Mouse (Mus musculus): ENCODE data around the gene Ston2. TPM values are rescaled to one million over a fixed set of nuclear protein-coding genes. Genes with fewer than 3 reads are reported as not detected.
"Not testable (repeated sequence)": the region's sequence is repeated elsewhere in the genome, so short reads cannot be mapped to it uniquely, and the experiment has no call there.

Ston2 gene
- polyA plus RNA-seq, 1 experiment from 2014 or later, result 6.3 TPM

- Histone ChIP-seq H3K9me3 (no peaks in the 10 kb centered on the region), H3K4me2 (no peak overlapping the region), H3K4me1 (replicated peaks) (no peaks in the 10 kb centered on the region), H3K9ac (no peak overlapping the region), H3K27me3 (no peaks in the 10 kb centered on the region), H3K36me3 (peaks cover 28% of the 10 kb centered on the region), H3K27ac (no peak overlapping the region), H3K4me3 (no peak overlapping the region)
- no peak for ATAC-seq (ENCODE audit: low FRiP score)
- WGBS, result 82% methylated on average over 3 of the region's 3 CpGs
These were observed 16.1 kb upstream of the Ston2 start for GRCm38 (mm10) chr12:91804262-91804661.

- H3K4me3 ChIP-seq, result no peak overlapping the region
- H3K27me3 ChIP-seq, result no peaks in the 10 kb centered on the region
- no peak overlapping the region for H3K27ac ChIP-seq
- no peaks in the 10 kb centered on the region for H3K4me1 ChIP-seq (replicated peaks)
- no peaks in the 10 kb centered on the region for H3K9me3 ChIP-seq
- peaks cover 19% of the 10 kb centered on the region for H3K36me3 ChIP-seq
- no peak overlapping the region for H3K9ac ChIP-seq
- no peak for ATAC-seq (ENCODE audit: low FRiP score)
- no peak overlapping the region for H3K4me2 ChIP-seq
- WGBS, result 88% methylated on average over 13 of the region's 13 CpGs
These were observed 15.2 kb upstream of the Ston2 start for GRCm38 (mm10) chr12:91803207-91803932.

DNA sequence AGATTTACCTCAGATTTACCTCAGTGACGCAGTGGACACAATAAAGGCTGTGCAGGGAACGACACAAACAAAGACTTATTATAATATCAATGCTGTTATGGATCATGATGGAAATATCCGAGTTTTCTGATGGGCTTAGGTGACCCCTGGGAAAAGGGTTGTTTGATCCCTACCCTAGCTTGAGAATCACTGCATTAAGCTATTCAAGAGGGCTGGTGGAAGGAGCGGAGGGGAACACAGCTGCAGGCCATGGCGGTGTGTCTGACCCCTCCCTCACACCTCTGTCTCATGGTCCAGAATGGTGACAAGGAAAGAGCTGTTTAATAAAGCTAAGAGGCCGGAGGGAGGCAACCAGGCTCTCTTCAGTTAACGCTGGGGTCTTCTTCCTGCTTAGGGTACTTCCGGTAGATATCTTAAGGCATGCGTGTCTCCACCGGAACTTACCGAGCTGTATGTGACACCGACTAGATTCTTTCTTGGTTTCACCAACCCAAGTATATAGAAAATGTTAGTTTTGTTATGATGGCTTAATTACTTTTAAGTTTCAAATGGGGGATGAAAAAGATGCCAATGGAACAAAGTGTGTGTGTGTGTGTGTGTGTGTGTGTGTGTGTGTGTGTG lies 14.5 kb upstream of the Ston2 start:
- no peak overlapping the region for H3K27ac ChIP-seq
- H3K27me3 ChIP-seq, result no peaks in the 10 kb centered on the region
- no peaks in the 10 kb centered on the region for H3K9me3 ChIP-seq
- no peak for ATAC-seq (ENCODE audit: low FRiP score)
- H3K4me1 ChIP-seq (replicated peaks), result no peaks in the 10 kb centered on the region
- no peak overlapping the region for H3K4me2 ChIP-seq
- H3K36me3 ChIP-seq, result peaks cover 13% of the 10 kb centered on the region
- no peak overlapping the region for H3K4me3 ChIP-seq
- H3K9ac ChIP-seq, result no peak overlapping the region
- 86% methylated on average over 12 of the region's 12 CpGs for WGBS

GRCm38 (mm10) chr12:91800861-91801385 lies 12.7 kb upstream of the Ston2 start:
- Histone ChIP-seq H3K27ac (no peak overlapping the region), H3K4me2 (no peak overlapping the region), H3K36me3 (0 out of 2 replicates have a peak, but pooled peaks cover 2% of the 10 kb centered on the region), H3K4me1 (replicated peaks) (no peaks in the 10 kb centered on the region), H3K27me3 (no peaks in the 10 kb centered on the region), H3K9ac (no peak overlapping the region), H3K4me3 (no peak overlapping the region), H3K9me3 (no peaks in the 10 kb centered on the region)
- WGBS, result 61% methylated on average over 6 of the region's 6 CpGs
- ATAC-seq (ENCODE audit: low FRiP score), result no peak

GRCm38 (mm10) chr12:91799821-91800335 lies 11.7 kb upstream of the Ston2 start:
- no peaks in the 10 kb centered on the region for H3K9me3 ChIP-seq
- H3K4me1 ChIP-seq (replicated peaks), result no peaks in the 10 kb centered on the region
- H3K4me3 ChIP-seq, result no peak overlapping the region
- H3K27ac ChIP-seq, result no peak overlapping the region
- H3K36me3 ChIP-seq, result no peaks in the 10 kb centered on the region
- no peak overlapping the region for H3K9ac ChIP-seq
- WGBS, result 81% methylated on average over 12 of the region's 12 CpGs
- H3K4me2 ChIP-seq, result no peak overlapping the region
- no peaks in the 10 kb centered on the region for H3K27me3 ChIP-seq
- no peak for ATAC-seq (ENCODE audit: low FRiP score)

DNA sequence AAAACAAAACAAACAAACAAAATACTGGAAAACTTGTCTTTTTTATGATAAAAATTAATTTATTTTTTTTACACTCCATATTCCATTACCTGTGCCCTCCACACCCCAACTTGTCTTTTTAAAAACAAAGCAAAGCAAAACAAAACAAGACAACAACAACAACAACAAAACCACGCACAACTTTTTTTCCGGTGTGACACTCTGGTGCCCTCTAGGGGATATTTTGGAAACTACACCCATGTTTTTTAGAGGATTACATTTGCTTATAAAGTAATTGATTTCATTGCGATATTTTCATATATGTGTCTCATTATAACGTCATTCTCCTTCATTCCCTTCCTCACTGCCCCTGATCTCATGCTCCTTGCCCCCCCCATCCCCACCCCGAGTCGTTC lies 11.2 kb upstream of the Ston2 start:
- Histone ChIP-seq H3K27me3 (no peaks in the 10 kb centered on the region), H3K9ac (no peak overlapping the region), H3K4me2 (no peak overlapping the region), H3K9me3 (no peaks in the 10 kb centered on the region), H3K4me1 (replicated peaks) (no peaks in the 10 kb centered on the region), H3K4me3 (no peak overlapping the region), H3K36me3 (no peaks in the 10 kb centered on the region), H3K27ac (no peak overlapping the region)
- ATAC-seq (ENCODE audit: low FRiP score), result no peak
- WGBS, result 20% methylated on average over 6 of the region's 6 CpGs

GRCm38 (mm10) chr12:91798720-91799378 lies 10.7 kb upstream of the Ston2 start:
- ATAC-seq (ENCODE audit: low FRiP score), result no peak
- 86% methylated on average over 6 of the region's 6 CpGs for WGBS
- H3K4me2 ChIP-seq, result no peak overlapping the region

DNA sequence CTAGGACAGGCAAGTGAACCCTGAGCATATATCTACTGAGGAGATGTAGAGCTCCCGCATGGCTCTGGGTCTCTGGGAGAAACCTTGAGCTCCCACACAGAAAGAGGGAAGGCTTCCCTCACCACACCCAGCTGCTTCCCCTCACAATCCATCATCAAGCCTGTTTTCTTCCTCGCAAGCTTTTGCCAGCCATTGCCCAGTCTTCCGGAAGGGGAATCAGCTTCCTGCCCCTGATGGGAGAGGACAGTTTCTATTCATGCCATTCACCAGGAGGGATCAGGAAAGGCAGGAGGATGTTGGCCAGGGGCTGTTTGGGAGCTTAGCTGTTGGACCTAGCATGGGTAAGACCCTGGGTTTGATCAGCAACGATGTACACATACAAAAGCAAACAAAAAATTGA lies 8.6 kb upstream of the Ston2 start:
- Histone ChIP-seq H3K27me3 (no peaks in the 10 kb centered on the region), H3K4me3 (no peak overlapping the region), H3K27ac (no peak overlapping the region), H3K4me1 (replicated peaks) (no peaks in the 10 kb centered on the region), H3K9ac (no peak overlapping the region), H3K36me3 (no peaks in the 10 kb centered on the region), H3K9me3 (no peaks in the 10 kb centered on the region), H3K4me2 (no peak overlapping the region)
- no peak for ATAC-seq (ENCODE audit: low FRiP score)
- WGBS, result 71% methylated on average over 4 of the region's 4 CpGs

More at GRCm38 (mm10) chr12:91798720-91799378, 10.7 kb upstream of the Ston2 start:
- H3K27me3 ChIP-seq, result no peaks in the 10 kb centered on the region
- H3K9ac ChIP-seq, result no peak overlapping the region
- H3K9me3 ChIP-seq, result no peaks in the 10 kb centered on the region
- no peak overlapping the region for H3K4me3 ChIP-seq
- H3K27ac ChIP-seq, result no peak overlapping the region
- no peaks in the 10 kb centered on the region for H3K36me3 ChIP-seq
- H3K4me1 ChIP-seq (replicated peaks), result no peaks in the 10 kb centered on the region

DNA sequence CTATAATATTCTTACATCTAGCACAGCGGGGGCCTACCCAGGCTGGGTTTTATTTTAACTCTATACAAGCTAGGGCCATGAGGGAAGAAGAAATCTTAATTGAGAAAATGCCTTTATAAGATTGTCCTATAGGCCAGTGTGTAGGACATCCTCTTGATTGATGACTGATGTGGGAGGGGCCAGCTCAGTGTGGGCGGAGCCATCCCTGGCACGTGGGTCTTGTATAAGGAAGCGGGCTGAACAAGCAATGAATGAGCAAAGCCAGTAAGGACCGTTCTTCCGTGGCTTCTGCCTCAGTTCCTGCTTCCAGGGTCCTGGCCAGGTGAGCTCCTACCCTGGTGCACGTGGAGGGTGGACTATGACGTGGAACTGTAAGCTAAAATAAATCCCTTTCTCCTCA lies 5.1 kb upstream of the Ston2 start:
- 82% methylated on average over 8 of the region's 8 CpGs for WGBS
- Histone ChIP-seq H3K4me3 (no peak overlapping the region), H3K9me3 (no peaks in the 10 kb centered on the region), H3K36me3 (no peaks in the 10 kb centered on the region), H3K4me2 (no peak overlapping the region), H3K27me3 (no peaks in the 10 kb centered on the region), H3K9ac (no peak overlapping the region), H3K27ac (no peak overlapping the region), H3K4me1 (replicated peaks) (no peaks in the 10 kb centered on the region)
- no peak for ATAC-seq (ENCODE audit: low FRiP score)

DNA sequence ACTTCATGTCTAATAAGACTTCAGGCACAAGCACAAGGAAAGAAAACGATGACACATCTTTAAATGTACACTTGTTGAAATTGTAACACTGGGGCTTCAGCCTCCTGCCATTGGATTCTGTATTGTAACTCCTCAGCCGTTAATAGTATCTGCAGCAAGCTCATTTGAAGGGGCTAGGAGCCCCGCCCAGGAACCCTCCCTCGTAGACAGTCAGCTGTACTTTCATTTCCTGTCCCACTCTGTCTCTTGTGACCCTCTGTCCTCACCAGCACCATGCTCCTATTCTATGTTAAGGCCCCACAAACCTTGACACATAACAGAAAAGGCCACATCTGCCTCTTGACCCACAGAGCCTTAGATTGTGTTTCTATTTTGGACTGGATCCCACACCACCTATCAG lies 3.6 kb upstream of the Ston2 start:
- Histone ChIP-seq H3K4me2 (no peak overlapping the region), H3K9ac (no peak overlapping the region), H3K36me3 (no peaks in the 10 kb centered on the region), H3K27me3 (no peaks in the 10 kb centered on the region), H3K27ac (no peak overlapping the region), H3K4me3 (no peak overlapping the region), H3K4me1 (replicated peaks) (no peaks in the 10 kb centered on the region), H3K9me3 (no peaks in the 10 kb centered on the region)
- ATAC-seq (ENCODE audit: low FRiP score), result no peak
- 88% methylated on average over 4 of the region's 4 CpGs for WGBS

DNA sequence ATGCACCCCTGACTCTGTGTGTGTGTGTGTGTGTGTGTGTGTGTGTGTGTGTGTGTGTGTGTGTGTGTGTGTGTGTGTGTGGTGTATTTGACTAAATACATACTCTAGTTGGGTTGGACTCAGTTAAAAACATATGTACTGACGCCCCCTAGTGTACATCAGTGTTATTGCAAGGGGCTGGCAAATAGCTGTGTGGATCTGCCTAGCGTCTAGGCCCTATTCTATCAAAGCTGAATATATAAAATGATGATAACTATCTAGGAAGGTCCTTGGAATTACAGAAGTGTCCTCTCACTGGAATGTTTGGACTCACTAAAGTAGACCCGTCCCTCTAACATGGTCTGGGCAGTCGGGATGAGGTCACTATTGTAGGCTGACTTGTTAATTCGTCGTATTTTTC lies 1.6 kb upstream of the Ston2 start:
- Histone ChIP-seq H3K4me3 (no peak overlapping the region), H3K9ac (no peak overlapping the region), H3K36me3 (no peaks in the 10 kb centered on the region), H3K27ac (no peak overlapping the region), H3K4me2 (no peak overlapping the region), H3K27me3 (0 out of 2 replicates have a peak, but pooled peaks cover 2% of the 10 kb centered on the region), H3K9me3 (no peaks in the 10 kb centered on the region), H3K4me1 (replicated peaks) (no peaks in the 10 kb centered on the region)
- 52% methylated on average over 6 of the region's 6 CpGs for WGBS
- ATAC-seq (ENCODE audit: low FRiP score), result no peak; the same call in 1 of the 2 replicates

DNA sequence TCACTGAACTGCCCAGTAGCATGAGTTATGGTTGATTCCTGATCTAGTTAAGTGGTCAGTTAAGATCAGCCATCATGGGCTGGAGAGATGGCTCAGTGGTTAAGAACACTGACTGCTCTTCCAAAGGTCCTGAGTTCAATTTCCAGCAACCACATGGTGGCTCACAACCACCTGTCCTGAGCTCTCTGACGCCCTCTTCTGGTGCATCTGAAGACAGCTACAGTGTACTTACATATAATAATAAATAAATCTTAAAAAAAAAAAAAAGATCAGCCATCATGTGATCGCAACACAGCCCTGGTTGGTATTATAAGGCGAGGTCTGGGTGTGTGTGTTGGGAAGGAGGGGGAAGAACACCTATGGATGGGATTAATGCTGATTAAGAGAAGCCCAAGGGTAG lies 259 bp upstream of the Ston2 start:
- H3K9ac ChIP-seq; H3K9me3 ChIP-seq; H3K27me3 ChIP-seq; H3K36me3 ChIP-seq; ATAC-seq (ENCODE audit: low FRiP score); H3K27ac ChIP-seq; H3K4me2 ChIP-seq; H3K4me1 ChIP-seq (replicated peaks); H3K4me3 ChIP-seq: not testable (repeated sequence)
- 63% methylated on average over 3 of the region's 3 CpGs for WGBS

All from hindbrain, embryonic 13.5 days (tissue).